Mouse (Mus musculus) T-helper 2 cell (primary cell): ENCODE measurements at regions not wholly inside any gene's neighbourhood (a gene's known extent, or its start where the extent isn't known, plus 50 kb on each side); places are given as distances from the start of the nearest gene placed in this dataset.

Experiments
- in situ Hi-C: fragments of 300-600 bp; cut with MboI, MseI; formaldehyde crosslinking; loops from one replicate; pipeline ENCODE4 v1.15.1; 2025; ENCODE audit warnings: high pct_unique_total_duplicates

DNA sequence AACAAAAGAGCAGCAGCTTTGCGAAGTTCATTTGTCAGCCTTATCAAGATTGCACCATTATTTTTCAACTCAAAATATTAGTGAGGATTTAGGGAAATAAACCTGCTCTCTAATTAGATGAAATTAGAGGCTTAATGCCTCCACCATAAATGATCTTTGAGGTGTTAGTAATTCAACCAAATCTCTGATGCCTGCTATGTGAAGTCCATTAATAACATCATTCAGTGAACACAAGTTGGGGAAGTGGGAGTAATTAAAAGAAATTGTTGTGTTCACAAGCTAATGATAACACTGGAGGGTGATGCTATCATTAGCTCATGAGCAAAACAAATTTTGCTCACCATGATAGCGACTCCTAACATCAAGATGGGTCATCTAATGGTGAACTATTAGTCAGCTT, 246.0 kb downstream of the Ttc6 start:
- in situ Hi-C loops: no loop called here

DNA sequence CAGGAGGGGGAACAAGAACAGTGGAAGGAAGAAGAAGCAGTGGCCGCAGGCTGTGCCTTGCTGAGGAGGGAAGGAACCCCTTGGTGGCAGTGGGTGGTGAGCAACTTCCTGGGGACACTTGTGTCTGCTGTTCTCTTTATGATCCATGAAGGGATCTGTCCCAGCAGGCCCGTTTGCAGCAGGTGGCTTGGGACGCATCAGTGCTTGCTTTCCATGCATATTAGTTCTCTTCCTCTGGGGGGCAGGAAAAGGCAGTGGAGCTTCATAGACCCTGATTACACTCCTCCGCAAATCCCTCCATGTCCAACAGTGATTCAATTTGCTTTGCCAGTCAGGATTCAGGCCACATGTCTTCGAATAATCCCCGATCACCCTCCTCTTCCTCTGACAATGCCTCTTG, 259.9 kb downstream of the Ttc6 start:
- in situ Hi-C loops: no loop called here

- in situ Hi-C loops: loop anchor here (25.0 kb wide), 1 partner anchor 962 kb away; no protein-coding TSS in a partner anchor
These were observed 261.8 kb downstream of the Ttc6 start for GRCm38 (mm10) chr12:57825754-57826153.

- in situ Hi-C loops: loop anchor here (25.0 kb wide), 1 partner anchor 944 kb away; no protein-coding TSS in a partner anchor
These were observed 278.9 kb downstream of the Ttc6 start for GRCm38 (mm10) chr12:57842813-57843212.

- in situ Hi-C loops: no loop called here
These were observed 307.1 kb downstream of the Ttc6 start for GRCm38 (mm10) chr12:57871028-57871427.

- in situ Hi-C loops: no loop called here
These were observed 320.6 kb upstream of the Sstr1 start for GRCm38 (mm10) chr12:57890783-57891478.

DNA sequence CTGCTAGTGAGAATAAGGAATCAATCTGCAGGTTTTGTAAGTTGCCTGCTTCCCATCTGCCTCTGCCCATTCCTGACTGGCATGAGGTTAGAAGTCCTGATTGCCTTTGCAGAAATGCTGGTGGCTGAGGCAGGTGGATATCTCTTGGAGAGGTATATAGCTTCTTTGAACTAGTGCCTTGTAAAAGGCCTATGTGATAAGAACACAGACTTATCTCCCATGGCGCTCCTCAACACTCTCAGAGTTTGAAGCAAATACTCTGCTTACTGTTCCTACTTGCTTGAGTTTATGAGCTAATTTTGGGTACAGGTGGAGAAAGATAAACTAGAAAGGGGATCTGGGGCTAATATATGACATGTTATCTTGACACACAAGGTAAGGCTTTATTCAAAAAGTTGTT, 320.0 kb upstream of the Sstr1 start:
- in situ Hi-C loops: no loop called here

DNA sequence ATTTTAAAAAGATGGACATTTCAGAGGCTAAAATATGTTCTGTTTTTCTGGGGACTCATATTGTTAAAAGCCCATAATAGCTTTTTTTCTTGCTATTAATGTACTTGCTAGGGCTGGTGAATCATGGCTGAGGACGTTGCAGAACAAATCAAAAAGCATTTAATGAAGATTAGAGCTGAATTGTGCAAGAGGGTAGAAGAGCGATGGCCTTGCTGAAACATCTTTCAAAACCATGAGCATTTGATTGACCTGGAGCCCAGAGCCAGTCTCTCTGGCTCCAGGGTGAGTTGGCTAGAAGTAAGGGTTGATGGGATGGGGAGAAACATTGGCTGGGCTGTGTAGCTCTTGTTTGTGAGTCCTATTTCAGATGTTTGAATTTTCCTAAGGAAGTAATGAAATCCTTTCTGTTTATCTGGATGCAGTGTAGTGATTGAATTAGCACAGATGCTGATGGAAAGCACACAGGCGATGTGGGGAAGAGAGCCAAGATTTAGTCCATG, 313.8 kb upstream of the Sstr1 start:
- in situ Hi-C loops: no loop called here

DNA sequence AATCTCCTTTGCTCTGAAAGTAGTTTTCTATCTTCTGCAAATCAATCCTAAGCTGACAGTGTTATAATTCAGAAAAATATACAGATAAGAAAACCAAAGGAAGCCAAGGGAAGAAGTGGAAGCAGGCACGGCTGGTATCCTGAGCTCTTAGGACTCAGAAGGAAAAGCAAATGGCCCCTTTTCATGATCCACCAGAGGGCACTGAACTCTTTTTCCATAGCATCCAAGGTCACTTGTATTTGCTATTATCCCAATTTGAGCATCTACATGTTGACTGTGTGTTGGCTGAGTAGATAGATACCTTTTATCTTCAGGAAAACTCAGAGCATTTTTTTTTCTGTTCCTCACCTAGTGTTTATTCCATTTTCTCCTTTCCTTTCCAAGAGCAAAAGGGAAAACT, 306.9 kb upstream of the Sstr1 start:
- in situ Hi-C loops: no loop called here

DNA sequence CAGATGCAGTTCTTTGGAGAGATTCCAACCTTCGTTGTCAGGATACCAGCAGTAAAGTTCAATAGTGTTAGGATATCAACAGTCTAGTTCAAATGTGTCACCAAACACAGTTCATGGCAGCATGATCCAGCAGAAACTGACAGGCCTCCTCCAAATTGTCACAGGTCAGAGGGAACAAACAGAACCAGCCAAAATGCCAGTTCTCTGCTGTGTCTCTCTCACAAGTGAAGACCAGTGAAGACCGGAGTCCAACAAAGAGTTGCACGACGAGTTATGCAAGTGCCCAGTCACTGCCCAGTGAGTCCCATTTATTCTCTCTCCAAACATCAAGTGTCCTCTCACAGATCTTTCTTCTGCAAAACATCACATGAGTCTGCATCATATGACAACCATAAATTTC, 293.4 kb upstream of the Sstr1 start:
- in situ Hi-C loops: no loop called here

- in situ Hi-C loops: no loop called here
These were observed 289.5 kb upstream of the Sstr1 start for GRCm38 (mm10) chr12:57922031-57922430.

- in situ Hi-C loops: no loop called here
These were observed 287.1 kb upstream of the Sstr1 start for GRCm38 (mm10) chr12:57924422-57924821.

GRCm38 (mm10) chr12:57926886-57927285, 284.7 kb upstream of the Sstr1 start:
- in situ Hi-C loops: no loop called here

DNA sequence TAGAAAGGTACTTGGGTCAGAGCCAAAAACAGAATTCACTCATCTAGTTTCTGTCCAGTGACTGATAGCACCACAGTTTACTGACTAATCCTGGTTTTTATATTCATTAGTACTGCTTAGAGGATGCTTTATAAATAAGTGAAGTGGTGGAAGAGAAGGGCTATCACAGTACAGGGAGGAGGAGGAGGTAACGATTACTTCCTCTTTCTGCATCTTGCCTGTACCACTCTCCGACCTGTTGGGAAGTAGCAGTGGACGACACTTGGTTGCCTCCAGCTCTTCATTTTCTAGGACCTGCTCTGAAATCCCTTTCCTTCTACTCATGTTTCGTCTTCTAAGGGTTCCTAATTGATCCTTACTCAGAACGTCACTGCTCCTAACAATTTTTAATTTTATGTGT, 283.5 kb upstream of the Sstr1 start:
- in situ Hi-C loops: no loop called here

- in situ Hi-C loops: no loop called here
These were observed 279.7 kb upstream of the Sstr1 start for GRCm38 (mm10) chr12:57931856-57932255.

DNA sequence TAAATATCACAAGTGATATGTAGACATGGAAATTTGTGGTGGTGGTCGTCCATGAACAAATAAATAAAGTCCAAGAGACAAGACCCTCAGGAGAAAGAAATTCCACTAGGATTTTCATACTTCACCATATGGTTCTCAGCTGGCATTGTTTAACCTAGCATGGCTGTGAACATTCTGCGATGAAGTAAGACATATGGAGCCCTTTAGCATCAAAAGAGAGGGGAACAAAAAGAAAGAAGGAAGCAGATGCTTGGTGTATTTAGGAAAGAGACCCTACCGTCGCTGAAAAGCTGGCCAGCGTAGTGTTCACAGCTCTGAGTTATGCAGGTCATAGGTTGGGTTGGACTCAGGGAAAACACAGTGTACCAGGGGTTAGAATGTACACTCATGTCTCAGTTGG, 261.7 kb upstream of the Sstr1 start:
- in situ Hi-C loops: no loop called here

- in situ Hi-C loops: no loop called here
These were observed 253.0 kb upstream of the Sstr1 start for GRCm38 (mm10) chr12:57958527-57958926.

DNA sequence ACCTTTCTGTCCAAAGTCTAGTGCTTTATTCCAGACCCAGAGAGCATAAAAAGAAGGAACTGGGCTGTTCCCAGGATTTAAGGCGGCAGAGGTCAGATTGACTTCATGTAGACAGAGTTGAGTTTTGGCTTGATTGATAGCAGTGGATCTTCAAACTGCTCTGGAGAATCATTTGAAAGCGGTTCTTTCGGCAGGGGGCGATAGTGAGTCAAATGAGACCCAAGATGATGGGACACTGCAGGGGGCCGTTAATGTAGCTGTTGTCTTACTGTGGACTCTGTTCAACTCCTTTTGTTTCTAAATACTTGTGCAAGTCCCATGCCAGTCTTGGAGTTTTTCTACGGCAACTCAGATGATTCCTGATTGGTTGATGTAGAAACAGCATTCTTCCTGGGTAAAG, 251.4 kb upstream of the Sstr1 start:
- in situ Hi-C loops: no loop called here

DNA sequence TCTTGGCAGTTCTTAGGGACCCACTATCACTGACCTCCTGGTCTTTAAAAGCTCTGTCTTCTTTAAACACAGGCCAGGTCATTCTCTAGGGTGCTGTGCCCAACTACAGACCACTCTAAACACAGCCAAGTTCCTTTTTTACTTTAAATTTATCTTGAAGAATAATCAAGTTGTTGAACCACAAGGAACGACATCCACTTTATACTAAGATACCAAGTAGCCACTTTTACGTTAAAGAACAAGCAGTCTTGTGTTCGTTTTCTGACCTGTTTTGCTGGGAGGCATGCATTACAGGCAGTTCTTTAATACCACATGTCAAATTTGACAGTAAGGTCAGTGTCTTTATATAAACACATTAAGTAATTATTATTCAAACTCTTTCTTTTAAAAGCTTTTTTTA, 242.4 kb upstream of the Sstr1 start:
- in situ Hi-C loops: no loop called here

- in situ Hi-C loops: no loop called here
These were observed 241.4 kb upstream of the Sstr1 start for GRCm38 (mm10) chr12:57970163-57970562.

GRCm38 (mm10) chr12:57972484-57972883, 239.1 kb upstream of the Sstr1 start:
- in situ Hi-C loops: no loop called here
